Comparison of ENCODE assay signal across 9 mouse cellular contexts in genomic region chr1:133825543-133825942, GRCm38 (mm10). TPM values are rescaled to one million over a fixed set of nuclear protein-coding genes. Genes with fewer than 3 reads are reported as not detected.
DNase-seq lines count a peak whose midpoint lies in the region; ATAC-seq and TF ChIP-seq lines count a peak whose summit lies in the region.
"Had no signal": no experiment of that assay in that cellular context is flagged by ENCODE, and none has a peak within 500 bp of the region (broad histone marks: within the 10 kb centered on the region; RNA-seq: fewer than 3 reads in every experiment).

No protein-coding gene starts in this region.

- peak overlapping the region; percentile 57 for H3K27ac ChIP-seq in kidney, embryonic 14.5 days (ENCODE audit: low read depth, low read length)
- no peak overlapping the region for H3K27ac ChIP-seq in forebrain, embryonic 16.5 days (ENCODE audit: low read length)
- H3K27ac ChIP-seq in stomach, postnatal 0 days (replicated peaks): no peak overlapping the region
- H3K27ac ChIP-seq: macrophage had no signal

- TF ChIP-seq EP300 in stomach, postnatal 0 days (optimal IDR thresholded peaks at IDR 0.05): no peak

- H3K9ac ChIP-seq in kidney, embryonic 14.5 days (ENCODE audit: low read depth, low read length): no peak overlapping the region
- no peak overlapping the region; the same call in 1 of the 2 replicates for H3K9ac ChIP-seq in forebrain, embryonic 16.5 days (replicated peaks; ENCODE audit: low read depth, low read length)
- no peak overlapping the region for H3K9ac ChIP-seq in stomach, postnatal 0 days (ENCODE audit: low read length)

- no peak for TF ChIP-seq CTCF in stomach, postnatal 0 days (IDR thresholded peaks at IDR 0.05; ENCODE audit: low read depth)

- no peak overlapping the region for H3K4me3 ChIP-seq in kidney, embryonic 14.5 days (ENCODE audit: low read length)
- no peak overlapping the region for H3K4me3 ChIP-seq in forebrain, embryonic 16.5 days (replicated peaks; ENCODE audit: low read length)
- H3K4me3 ChIP-seq in stomach, postnatal 0 days (ENCODE audit: low read depth, low read length): no peak overlapping the region

- DNase-seq in kidney, adult 18-20 months: no peak
- DNase-seq in adrenal gland, postnatal 25 days: peak; percentile 9
- peak; percentile 39 for DNase-seq in stomach, postnatal 0 days (ENCODE audit: low spot score)
- DNase-seq in urinary bladder, adult 18-20 months (ENCODE audit: low spot score in 2 of 2): no peak
- no peak for DNase-seq in left cerebral cortex, adult 18-20 months (ENCODE audit: low spot score in 2 of 2)

- H3K27me3 ChIP-seq in kidney, embryonic 14.5 days (ENCODE audit: control insufficient read depth, insufficient read depth, low read length): no peaks in the 10 kb centered on the region
- no peaks in the 10 kb centered on the region for H3K27me3 ChIP-seq in forebrain, embryonic 16.5 days (replicated peaks; ENCODE audit: control insufficient read depth, insufficient read depth, low read length)
- H3K27me3 ChIP-seq in stomach, postnatal 0 days (ENCODE audit: control insufficient read depth, insufficient read depth, low read length): no peaks in the 10 kb centered on the region

- no peaks in the 10 kb centered on the region for H3K36me3 ChIP-seq in kidney, embryonic 14.5 days (ENCODE audit: control insufficient read depth, insufficient read depth, low read length)
- H3K36me3 ChIP-seq in forebrain, embryonic 16.5 days (ENCODE audit: control insufficient read depth, insufficient read depth): no peaks in the 10 kb centered on the region
- no peaks in the 10 kb centered on the region for H3K36me3 ChIP-seq in stomach, postnatal 0 days (ENCODE audit: control insufficient read depth, insufficient read depth, low read length)

- no peaks in the 10 kb centered on the region for H3K9me3 ChIP-seq in kidney, embryonic 14.5 days (ENCODE audit: control insufficient read depth, low read length)
- no peaks in the 10 kb centered on the region for H3K9me3 ChIP-seq in forebrain, embryonic 16.5 days (ENCODE audit: control insufficient read depth, low read length)
- no peaks in the 10 kb centered on the region for H3K9me3 ChIP-seq in stomach, postnatal 0 days (ENCODE audit: control insufficient read depth, low read length)

- H3K4me2 ChIP-seq in kidney, embryonic 14.5 days (replicated peaks; ENCODE audit: low read depth, low read length): no peak overlapping the region
- H3K4me2 ChIP-seq in forebrain, embryonic 16.5 days (ENCODE audit: low read length): no peak overlapping the region
- no peak overlapping the region for H3K4me2 ChIP-seq in stomach, postnatal 0 days (replicated peaks; ENCODE audit: low read depth)

- 28% methylated on average over 8 of the region's 8 CpGs for WGBS in kidney, embryonic 14.5 days
- 7% methylated on average over 8 of the region's 8 CpGs for WGBS in forebrain, embryonic 16.5 days
- WGBS in stomach, postnatal 0 days: 26% methylated on average over 8 of the region's 8 CpGs

- peaks cover 11% of the 10 kb centered on the region; the same call in 1 of the 2 replicates for H3K4me1 ChIP-seq in kidney, embryonic 14.5 days (ENCODE audit: control insufficient read depth, insufficient read depth, low read length)
- H3K4me1 ChIP-seq in forebrain, embryonic 16.5 days (replicated peaks; ENCODE audit: control insufficient read depth, insufficient read depth, low read length): peaks cover 15% of the 10 kb centered on the region
- no peaks in the 10 kb centered on the region for H3K4me1 ChIP-seq in stomach, postnatal 0 days (replicated peaks; ENCODE audit: control insufficient read depth, insufficient read depth)

- peak; percentile 88 for ATAC-seq in kidney, embryonic 14.5 days (ENCODE audit: low FRiP score, low TSS enrichment)
- ATAC-seq in forebrain, embryonic 16.5 days: peak; percentile 57
- ATAC-seq in megakaryocyte-erythroid progenitor cell, adult 5-6 weeks (replicated peaks; ENCODE audit: low FRiP score, low TSS enrichment, poor library complexity, severe bottlenecking): peak; percentile 93
- peak; percentile 60; the same call in 1 of the 2 replicates for ATAC-seq in stomach, postnatal 0 days (ENCODE audit: low FRiP score, low TSS enrichment)

RNA-seq across cellular contexts. Expression of gene Atp2b4, which starts 24.7 kb away (rescaled TPM):
- polyA plus RNA-seq in kidney, embryonic 14.5 days (2014; fragmentation: Nextera tagmentation; extraction: Ambion mirVana): 5.2 and 9.6 TPM in 2 replicates
- 20.7 and 25.7 TPM in 2 replicates for total RNA-seq in adrenal gland, postnatal 25 days (2021)
- 9.3 and 11.1 TPM in 2 replicates for polyA plus RNA-seq in forebrain, embryonic 16.5 days (2015; fragmentation: Nextera tagmentation; extraction: Ambion mirVana)
- total RNA-seq in megakaryocyte-erythroid progenitor cell, adult 5-6 weeks (2014; fragmentation: Nextera tagmentation): 36.9 and 42.3 TPM in 2 replicates
- 23.0 and 24.9 TPM in 2 replicates for total RNA-seq in megakaryocyte-erythroid progenitor cell, adult 5-6 weeks (2017)
- polyA plus RNA-seq in stomach, postnatal 0 days (2015; fragmentation: Nextera tagmentation; extraction: Ambion mirVana): 9.0 and 13.5 TPM in 2 replicates
- 100 to 1,000 TPM; 221 to 267 TPM for total RNA-seq in left cerebral cortex, adult 18-20 months (2021)

Comparison
In these comparisons a context has a peak if more than half of its experiments do, and no peak if none do; other contexts are left out.
1. DNase-seq: peak in adrenal gland, postnatal 25 days (single experiment) and stomach, postnatal 0 days (single experiment); none in kidney, adult 18-20 months (single experiment), urinary bladder, adult 18-20 months (0 of 2) and left cerebral cortex, adult 18-20 months (0 of 2).
2. Peak in every context shown above with its lines, with median percentiles within 50 percentile points of each other: ATAC-seq.